Mouse (Mus musculus): ENCODE measurements at regions not wholly inside any gene's neighbourhood (a gene's known extent, or its start where the extent isn't known, plus 50 kb on each side); places are given as distances from the start of the nearest gene placed in this dataset.

GRCm38 (mm10) chr1:35715931-35716330 is 352.3 kb upstream of the Hs6st1 start:
- no peaks in the 10 kb centered on the region for H3K36me3 ChIP-seq (ENCODE audit: control insufficient read depth, insufficient read depth, low read length)
- H3K9ac ChIP-seq (ENCODE audit: low read depth, low read length) = no peak overlapping the region
- no peak overlapping the region for H3K27ac ChIP-seq (replicated peaks; ENCODE audit: insufficient read depth, low read depth, low read length)
- TF ChIP-seq POLR2A (IDR thresholded peaks at IDR 0.05; ENCODE audit: extremely low read depth, insufficient read depth, low read length) = no peak
- 0 out of 2 replicates have a peak, but pooled peaks have one; percentile 12 for TF ChIP-seq CTCF (IDR thresholded peaks at IDR 0.05; ENCODE audit: low read depth, low read length)
- WGBS = 62% methylated on average over 6 of the region's 6 CpGs
- no peaks in the 10 kb centered on the region for H3K27me3 ChIP-seq (ENCODE audit: control insufficient read depth, insufficient read depth, low read length)
- H3K4me3 ChIP-seq (ENCODE audit: insufficient read depth, low read depth, low read length) = no peak overlapping the region
- H3K4me1 ChIP-seq (ENCODE audit: control insufficient read depth, insufficient read depth, low read length) = 0 out of 2 replicates have a peak, but pooled peaks cover 2% of the 10 kb centered on the region
- H3K79me2 ChIP-seq (ENCODE audit: control insufficient read depth, insufficient read depth, low read length) = no peaks in the 10 kb centered on the region
- no peak for DNase-seq (ENCODE audit: extremely low read depth, low read depth, low spot score)

- TF ChIP-seq CTCF (IDR thresholded peaks at IDR 0.05; ENCODE audit: low read depth, low read length) (no peak), POLR2A (IDR thresholded peaks at IDR 0.05; ENCODE audit: extremely low read depth, insufficient read depth, low read length) (no peak)
- WGBS = 98% methylated on average over 2 of the region's 2 CpGs
- Histone ChIP-seq H3K27me3 (ENCODE audit: control insufficient read depth, insufficient read depth, low read length) (no peaks in the 10 kb centered on the region), H3K79me2 (ENCODE audit: control insufficient read depth, insufficient read depth, low read length) (no peaks in the 10 kb centered on the region), H3K4me1 (ENCODE audit: control insufficient read depth, insufficient read depth, low read length) (0 out of 2 replicates have a peak, but pooled peaks cover 2% of the 10 kb centered on the region), H3K9ac (ENCODE audit: low read depth, low read length) (no peak overlapping the region), H3K36me3 (ENCODE audit: control insufficient read depth, insufficient read depth, low read length) (no peaks in the 10 kb centered on the region), H3K27ac (replicated peaks; ENCODE audit: insufficient read depth, low read depth, low read length) (no peak overlapping the region), H3K4me3 (ENCODE audit: insufficient read depth, low read depth, low read length) (no peak overlapping the region)
- DNase-seq (ENCODE audit: extremely low read depth, low read depth, low spot score) = peak; percentile 6
Observed at GRCm38 (mm10) chr1:35717166-35717565, 351.0 kb upstream of the Hs6st1 start.

GRCm38 (mm10) chr1:35717659-35718058 is 350.5 kb upstream of the Hs6st1 start:
- Histone ChIP-seq H3K9ac (ENCODE audit: low read depth, low read length) (no peak overlapping the region), H3K79me2 (ENCODE audit: control insufficient read depth, insufficient read depth, low read length) (no peaks in the 10 kb centered on the region), H3K36me3 (ENCODE audit: control insufficient read depth, insufficient read depth, low read length) (no peaks in the 10 kb centered on the region), H3K27me3 (ENCODE audit: control insufficient read depth, insufficient read depth, low read length) (no peaks in the 10 kb centered on the region), H3K4me3 (ENCODE audit: insufficient read depth, low read depth, low read length) (no peak overlapping the region), H3K4me1 (ENCODE audit: control insufficient read depth, insufficient read depth, low read length) (0 out of 2 replicates have a peak, but pooled peaks cover 2% of the 10 kb centered on the region), H3K27ac (replicated peaks; ENCODE audit: insufficient read depth, low read depth, low read length) (no peak overlapping the region)
- 22% methylated on average over 2 of the region's 2 CpGs for WGBS
- peak; percentile 6 for DNase-seq (ENCODE audit: extremely low read depth, low read depth, low spot score)
- no peak for TF ChIP-seq CTCF (IDR thresholded peaks at IDR 0.05; ENCODE audit: low read depth, low read length)
- TF ChIP-seq POLR2A (IDR thresholded peaks at IDR 0.05; ENCODE audit: extremely low read depth, insufficient read depth, low read length) = no peak

- H3K27me3 ChIP-seq (ENCODE audit: control insufficient read depth, insufficient read depth, low read length) = no peaks in the 10 kb centered on the region
- no peak for DNase-seq (ENCODE audit: extremely low read depth, low read depth, low spot score)
- no peaks in the 10 kb centered on the region for H3K79me2 ChIP-seq (ENCODE audit: control insufficient read depth, insufficient read depth, low read length)
- 0 out of 2 replicates have a peak, but pooled peaks cover 2% of the 10 kb centered on the region for H3K4me1 ChIP-seq (ENCODE audit: control insufficient read depth, insufficient read depth, low read length)
- H3K36me3 ChIP-seq (ENCODE audit: control insufficient read depth, insufficient read depth, low read length) = no peaks in the 10 kb centered on the region
- 89% methylated on average over 3 of the region's 3 CpGs for WGBS
- no peak overlapping the region for H3K27ac ChIP-seq (replicated peaks; ENCODE audit: insufficient read depth, low read depth, low read length)
- TF ChIP-seq CTCF (IDR thresholded peaks at IDR 0.05; ENCODE audit: low read depth, low read length) = no peak
- TF ChIP-seq POLR2A (IDR thresholded peaks at IDR 0.05; ENCODE audit: extremely low read depth, insufficient read depth, low read length) = no peak
- no peak overlapping the region for H3K9ac ChIP-seq (ENCODE audit: low read depth, low read length)
- H3K4me3 ChIP-seq (ENCODE audit: insufficient read depth, low read depth, low read length) = no peak overlapping the region
Observed at GRCm38 (mm10) chr1:35720063-35720462, 348.1 kb upstream of the Hs6st1 start.

- Histone ChIP-seq H3K4me1 (ENCODE audit: control insufficient read depth, insufficient read depth, low read length) (no peaks in the 10 kb centered on the region), H3K4me3 (ENCODE audit: insufficient read depth, low read depth, low read length) (no peak overlapping the region), H3K9ac (ENCODE audit: low read depth, low read length) (no peak overlapping the region), H3K27ac (replicated peaks; ENCODE audit: insufficient read depth, low read depth, low read length) (no peak overlapping the region), H3K36me3 (ENCODE audit: control insufficient read depth, insufficient read depth, low read length) (no peaks in the 10 kb centered on the region), H3K27me3 (ENCODE audit: control insufficient read depth, insufficient read depth, low read length) (no peaks in the 10 kb centered on the region), H3K79me2 (ENCODE audit: control insufficient read depth, insufficient read depth, low read length) (no peaks in the 10 kb centered on the region)
- TF ChIP-seq CTCF (IDR thresholded peaks at IDR 0.05; ENCODE audit: low read depth, low read length) = no peak
- no peak for TF ChIP-seq POLR2A (IDR thresholded peaks at IDR 0.05; ENCODE audit: extremely low read depth, insufficient read depth, low read length)
- WGBS = 24% methylated on average over 3 of the region's 3 CpGs
- no peak for DNase-seq (ENCODE audit: extremely low read depth, low read depth, low spot score)
Observed at GRCm38 (mm10) chr1:35724366-35724900, 343.8 kb upstream of the Hs6st1 start.

- Histone ChIP-seq H3K27ac (replicated peaks; ENCODE audit: insufficient read depth, low read depth, low read length) (no peak overlapping the region), H3K4me3 (ENCODE audit: insufficient read depth, low read depth, low read length) (no peak overlapping the region), H3K4me1 (ENCODE audit: control insufficient read depth, insufficient read depth, low read length) (no peaks in the 10 kb centered on the region), H3K27me3 (ENCODE audit: control insufficient read depth, insufficient read depth, low read length) (no peaks in the 10 kb centered on the region), H3K9ac (ENCODE audit: low read depth, low read length) (no peak overlapping the region), H3K79me2 (ENCODE audit: control insufficient read depth, insufficient read depth, low read length) (no peaks in the 10 kb centered on the region), H3K36me3 (ENCODE audit: control insufficient read depth, insufficient read depth, low read length) (no peaks in the 10 kb centered on the region)
- peak; percentile 37 for DNase-seq (ENCODE audit: extremely low read depth, low read depth, low spot score)
- 71% methylated on average over 1 of the region's 1 CpGs for WGBS
- TF ChIP-seq CTCF (IDR thresholded peaks at IDR 0.05; ENCODE audit: low read depth, low read length) = peak; percentile 84
- no peak for TF ChIP-seq POLR2A (IDR thresholded peaks at IDR 0.05; ENCODE audit: extremely low read depth, insufficient read depth, low read length)
Observed at GRCm38 (mm10) chr1:35726596-35726995, 341.6 kb upstream of the Hs6st1 start.
